Mouse (Mus musculus): Measurements from ENCODE around the gene Wdr74. TPM values are rescaled to one million over a fixed set of nuclear protein-coding genes. Genes with fewer than 3 reads are reported as not detected.

Wdr74 gene
- polyA plus RNA-seq, 1 experiment from 2014 or later, result 80.8 TPM

DNA sequence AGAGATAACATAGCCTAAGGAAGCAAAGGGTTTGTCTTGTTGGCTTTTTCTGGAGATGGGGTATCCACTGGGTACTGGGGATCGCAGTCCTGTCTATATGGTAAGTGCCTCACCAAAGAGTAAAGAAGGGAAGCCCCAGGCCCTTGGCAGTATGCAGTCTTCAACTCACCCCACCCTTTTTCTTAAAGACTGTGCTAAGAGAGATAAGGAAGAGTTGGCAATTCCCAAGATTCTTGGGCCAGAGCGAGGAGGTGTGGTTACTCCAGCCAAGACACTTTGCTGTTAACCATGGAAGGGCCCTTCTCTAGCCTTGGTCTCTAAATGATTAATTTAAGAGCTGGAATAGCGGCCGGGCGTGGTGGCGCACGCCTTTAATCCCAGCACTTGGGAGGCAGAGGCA is 28.7 kb upstream of the Wdr74 start:
- H3K9ac ChIP-seq, result no peak overlapping the region
- peaks cover 54% of the 10 kb centered on the region for H3K36me3 ChIP-seq (replicated peaks; ENCODE audit: control insufficient read depth, insufficient read depth)
- DNase-seq (ENCODE audit: low spot score) (no peak), ATAC-seq (ENCODE audit: low FRiP score) (no peak)
- no peaks in the 10 kb centered on the region for H3K9me3 ChIP-seq (ENCODE audit: control insufficient read depth, low read length)
- H3K27ac ChIP-seq, result no peak overlapping the region
- H3K27me3 ChIP-seq (ENCODE audit: control insufficient read depth, insufficient read depth, low read length), result no peaks in the 10 kb centered on the region
- no peak overlapping the region for H3K4me3 ChIP-seq (replicated peaks; ENCODE audit: low read length)
- H3K4me2 ChIP-seq (replicated peaks), result no peak overlapping the region
- 97% methylated on average over 7 of the region's 7 CpGs for WGBS
- H3K4me1 ChIP-seq (replicated peaks; ENCODE audit: control insufficient read depth, insufficient read depth, low read length), result peaks cover 18% of the 10 kb centered on the region; the same call in 1 of the 2 replicates

DNA sequence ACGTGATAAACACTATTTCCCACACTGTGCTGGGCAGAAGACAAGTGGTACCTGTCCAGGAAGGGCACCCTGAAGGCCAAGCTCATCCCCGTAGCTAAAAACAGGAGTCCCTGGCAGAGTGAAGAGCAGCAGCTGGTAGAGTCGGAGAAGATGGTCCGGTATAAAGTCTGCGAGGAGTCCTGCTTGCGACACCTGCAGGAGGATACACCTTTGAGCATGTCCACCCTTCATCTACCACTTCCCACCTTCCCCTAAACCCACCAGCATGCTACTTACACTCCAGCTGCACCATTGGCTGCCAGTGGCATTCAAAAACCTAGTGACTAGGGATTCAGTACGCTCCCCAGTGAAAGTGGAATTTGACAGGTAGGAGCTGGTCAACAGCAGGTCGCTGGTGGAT is 26.7 kb upstream of the Wdr74 start:
- 97% methylated on average over 8 of the region's 8 CpGs for WGBS
- Histone ChIP-seq H3K9ac (no peak overlapping the region), H3K4me2 (replicated peaks) (no peak overlapping the region), H3K36me3 (replicated peaks; ENCODE audit: control insufficient read depth, insufficient read depth) (peaks cover 54% of the 10 kb centered on the region), H3K27ac (no peak overlapping the region), H3K4me3 (replicated peaks; ENCODE audit: low read length) (no peak overlapping the region), H3K4me1 (replicated peaks; ENCODE audit: control insufficient read depth, insufficient read depth, low read length) (peaks cover 27% of the 10 kb centered on the region), H3K27me3 (ENCODE audit: control insufficient read depth, insufficient read depth, low read length) (no peaks in the 10 kb centered on the region), H3K9me3 (ENCODE audit: control insufficient read depth, low read length) (no peaks in the 10 kb centered on the region)
- no peak for ATAC-seq (ENCODE audit: low FRiP score)
- no peak for DNase-seq (ENCODE audit: low spot score)

DNA sequence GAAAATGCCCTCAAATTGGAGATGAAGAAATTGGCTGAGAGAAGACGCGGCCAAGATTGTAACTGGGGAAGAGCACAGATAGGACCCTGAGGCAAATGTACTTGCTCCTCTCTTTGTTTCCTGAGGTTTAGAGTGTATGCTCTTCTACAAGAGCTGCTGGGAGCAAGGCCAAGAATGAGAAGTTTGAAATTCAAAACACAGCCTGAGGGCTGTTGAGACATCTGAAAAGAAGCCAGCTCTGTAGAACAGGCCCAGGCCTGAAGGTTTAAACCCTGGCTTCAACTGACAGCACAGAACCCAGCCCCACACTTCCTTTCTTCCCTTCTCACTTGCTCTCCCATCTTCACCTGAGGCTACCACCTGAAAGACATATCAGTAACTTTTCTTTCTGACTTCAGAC is 25.6 kb upstream of the Wdr74 start:
- no peak overlapping the region for H3K27ac ChIP-seq
- no peak overlapping the region for H3K9ac ChIP-seq
- H3K9me3 ChIP-seq (ENCODE audit: control insufficient read depth, low read length), result no peaks in the 10 kb centered on the region
- H3K36me3 ChIP-seq (replicated peaks; ENCODE audit: control insufficient read depth, insufficient read depth), result peaks cover 54% of the 10 kb centered on the region
- ATAC-seq (ENCODE audit: low FRiP score) (no peak), DNase-seq (ENCODE audit: low spot score) (no peak)
- H3K27me3 ChIP-seq (ENCODE audit: control insufficient read depth, insufficient read depth, low read length), result no peaks in the 10 kb centered on the region
- peaks cover 32% of the 10 kb centered on the region for H3K4me1 ChIP-seq (replicated peaks; ENCODE audit: control insufficient read depth, insufficient read depth, low read length)
- WGBS, result 79% methylated on average over 2 of the region's 2 CpGs
- no peak overlapping the region for H3K4me2 ChIP-seq (replicated peaks)
- no peak overlapping the region for H3K4me3 ChIP-seq (replicated peaks; ENCODE audit: low read length)

DNA sequence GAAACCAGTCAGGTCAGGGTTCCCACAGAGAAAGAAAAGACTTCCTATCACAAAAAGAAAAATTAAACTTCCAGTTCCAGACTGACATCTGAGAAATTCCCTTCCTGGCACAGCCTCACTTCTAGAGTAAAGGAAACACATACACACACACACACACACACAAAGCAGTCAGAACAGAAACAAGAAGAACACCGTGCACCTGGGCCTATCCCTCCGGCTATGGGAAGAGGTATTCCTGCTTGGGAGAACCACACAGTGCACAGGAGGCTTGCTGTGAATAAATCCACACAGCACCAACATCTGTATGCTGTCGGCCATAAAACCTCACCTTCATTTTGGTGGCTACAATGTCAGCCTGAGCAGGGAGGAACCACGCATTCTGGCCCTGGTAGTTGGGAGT is 24.1 kb upstream of the Wdr74 start:
- ATAC-seq (ENCODE audit: low FRiP score) (no peak), DNase-seq (ENCODE audit: low spot score) (no peak)
- peaks cover 52% of the 10 kb centered on the region for H3K36me3 ChIP-seq (replicated peaks; ENCODE audit: control insufficient read depth, insufficient read depth)
- no peak overlapping the region for H3K27ac ChIP-seq
- peak overlapping the region; percentile 68; the same call in 1 of the 2 replicates for H3K4me3 ChIP-seq (replicated peaks; ENCODE audit: low read length)
- peaks cover 32% of the 10 kb centered on the region for H3K4me1 ChIP-seq (replicated peaks; ENCODE audit: control insufficient read depth, insufficient read depth, low read length)
- peak overlapping the region; percentile 67; the same call in 1 of the 2 replicates for H3K9ac ChIP-seq
- no peaks in the 10 kb centered on the region for H3K27me3 ChIP-seq (ENCODE audit: control insufficient read depth, insufficient read depth, low read length)
- peak overlapping the region; percentile 60 for H3K4me2 ChIP-seq (replicated peaks)
- 75% methylated on average over 4 of the region's 4 CpGs for WGBS
- no peaks in the 10 kb centered on the region for H3K9me3 ChIP-seq (ENCODE audit: control insufficient read depth, low read length)

DNA sequence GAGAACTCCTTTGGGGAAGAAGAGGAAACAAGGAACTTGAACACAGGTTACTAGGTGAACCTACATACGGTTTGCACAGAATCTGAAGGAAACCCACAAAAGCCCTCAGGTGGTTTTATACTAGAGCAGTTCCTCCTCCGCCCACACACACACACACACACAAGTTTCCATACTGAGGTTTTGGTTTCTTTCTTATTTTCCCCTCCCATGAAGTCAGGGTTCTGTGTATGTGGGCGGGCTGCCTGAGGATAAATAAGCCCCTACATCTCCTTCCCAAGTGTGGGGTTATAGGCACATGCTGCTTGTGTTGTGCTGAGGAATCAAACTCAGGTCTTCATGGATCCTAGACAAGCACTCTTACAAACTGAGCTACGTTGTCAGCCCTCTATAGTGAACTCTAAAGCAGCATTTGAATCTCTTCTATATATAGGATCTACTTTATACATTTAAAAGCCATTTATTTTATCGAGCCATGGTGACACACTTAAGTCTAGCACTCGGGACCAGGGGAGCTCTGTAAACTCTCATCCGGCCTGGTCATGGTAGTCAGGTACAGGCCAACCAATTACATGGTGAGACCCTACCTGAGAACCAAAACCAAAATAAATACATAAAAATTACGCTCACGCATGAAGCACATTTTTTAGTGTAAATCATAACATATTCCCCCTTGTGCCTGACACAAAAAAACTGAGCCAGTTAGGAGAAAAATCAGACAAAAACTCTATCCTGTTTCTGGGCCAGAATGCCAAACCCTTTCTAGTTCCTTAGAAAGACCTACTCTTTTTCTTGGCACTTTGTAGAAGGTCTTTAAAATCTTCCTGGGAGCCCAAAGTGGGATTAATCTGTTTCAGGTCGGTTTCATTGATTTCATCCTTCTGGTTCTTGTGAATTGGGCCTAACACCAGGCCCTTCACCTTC is 23.4 kb upstream of the Wdr74 start:
- DNase-seq (ENCODE audit: low spot score), result no peak

DNA sequence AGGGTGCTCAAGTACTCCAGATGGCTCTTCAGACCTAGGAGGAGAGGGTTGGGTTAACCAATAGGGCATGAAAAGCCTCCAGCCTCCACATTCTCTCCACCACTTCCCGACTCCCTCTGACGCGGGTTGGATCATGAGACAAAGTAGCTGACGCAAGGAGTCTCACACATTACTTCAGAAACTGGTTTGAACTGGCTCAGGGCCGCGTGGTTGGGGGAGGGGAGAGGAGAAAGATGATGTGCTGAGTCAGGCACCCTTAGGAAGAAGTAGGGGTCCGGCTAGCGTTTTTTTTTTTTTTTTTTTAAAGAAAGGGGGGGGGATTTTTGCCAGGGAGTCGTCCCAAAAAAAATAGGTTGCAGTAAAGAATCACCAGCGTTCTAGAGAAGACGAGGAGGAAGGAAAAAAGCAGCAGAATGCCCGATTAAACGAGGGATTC is 22.7 kb upstream of the Wdr74 start:
- no peaks in the 10 kb centered on the region for H3K27me3 ChIP-seq (ENCODE audit: control insufficient read depth, insufficient read depth, low read length)
- peak overlapping the region; percentile 67 for H3K9ac ChIP-seq
- H3K4me3 ChIP-seq (replicated peaks; ENCODE audit: low read length), result peak overlapping the region; percentile 68
- H3K27ac ChIP-seq, result peak overlapping the region; percentile 87
- peaks cover 39% of the 10 kb centered on the region for H3K36me3 ChIP-seq (replicated peaks; ENCODE audit: control insufficient read depth, insufficient read depth)
- peaks cover 32% of the 10 kb centered on the region for H3K4me1 ChIP-seq (replicated peaks; ENCODE audit: control insufficient read depth, insufficient read depth, low read length)
- under 1% methylated on average over 13 of the region's 13 CpGs for WGBS
- no peaks in the 10 kb centered on the region for H3K9me3 ChIP-seq (ENCODE audit: control insufficient read depth, low read length)
- ATAC-seq (ENCODE audit: low FRiP score), result peak; percentile 71
- DNase-seq (ENCODE audit: low spot score), result peak; percentile 79
- peak overlapping the region; percentile 60 for H3K4me2 ChIP-seq (replicated peaks)

More for the DNA sequence above, 23.4 kb upstream of the Wdr74 start:
- Histone ChIP-seq H3K27ac (peak overlapping the region; percentile 87), H3K4me1 (replicated peaks; ENCODE audit: control insufficient read depth, insufficient read depth, low read length) (peaks cover 32% of the 10 kb centered on the region), H3K9ac (peak overlapping the region; percentile 67), H3K36me3 (replicated peaks; ENCODE audit: control insufficient read depth, insufficient read depth) (peaks cover 45% of the 10 kb centered on the region), H3K27me3 (ENCODE audit: control insufficient read depth, insufficient read depth, low read length) (no peaks in the 10 kb centered on the region), H3K4me3 (replicated peaks; ENCODE audit: low read length) (peak overlapping the region; percentile 68), H3K9me3 (ENCODE audit: control insufficient read depth, low read length) (no peaks in the 10 kb centered on the region), H3K4me2 (replicated peaks) (peak overlapping the region; percentile 60)
- WGBS, result 68% methylated on average over 10 of the region's 10 CpGs
- no peak for ATAC-seq (ENCODE audit: low FRiP score)

DNA sequence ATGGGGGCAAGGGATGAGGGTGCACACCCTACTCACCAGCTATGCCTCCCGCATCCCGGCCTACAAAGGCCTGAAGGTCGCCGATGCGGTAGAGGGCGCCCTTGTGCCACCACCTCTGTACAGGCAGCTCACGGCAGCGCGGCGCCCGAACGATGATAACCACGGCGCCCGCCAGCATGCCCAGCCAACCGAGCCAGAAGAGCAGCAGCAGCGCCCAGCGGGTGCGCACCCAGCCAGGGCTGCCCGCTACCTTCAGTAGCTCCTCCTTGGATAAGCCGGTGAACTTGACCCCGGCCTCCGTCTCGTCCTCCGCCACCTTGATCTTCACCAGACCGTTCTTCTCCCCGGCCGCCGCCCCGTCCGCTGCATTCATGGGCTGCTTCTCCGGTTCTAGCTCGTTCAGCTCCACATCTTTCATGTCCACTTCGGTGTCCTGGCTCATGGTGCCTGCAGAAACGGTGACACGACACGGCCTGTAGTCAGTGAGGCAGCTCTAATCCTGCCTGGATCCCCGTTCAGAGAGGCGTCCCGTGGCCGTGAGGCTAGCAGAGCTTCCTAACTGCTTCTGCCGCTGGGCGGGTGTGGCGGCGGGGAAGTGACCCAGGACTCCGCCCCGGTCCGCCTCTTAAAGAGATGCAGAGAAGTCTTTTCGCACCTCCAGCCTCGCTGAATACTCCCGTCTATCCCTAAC is 22.2 kb upstream of the Wdr74 start:
- Histone ChIP-seq H3K27me3 (ENCODE audit: control insufficient read depth, insufficient read depth, low read length) (no peaks in the 10 kb centered on the region), H3K36me3 (replicated peaks; ENCODE audit: control insufficient read depth, insufficient read depth) (peaks cover 33% of the 10 kb centered on the region), H3K27ac (peak overlapping the region; percentile 87), H3K4me2 (replicated peaks) (peak overlapping the region; percentile 60), H3K4me1 (replicated peaks; ENCODE audit: control insufficient read depth, insufficient read depth, low read length) (peaks cover 32% of the 10 kb centered on the region), H3K9ac (peak overlapping the region; percentile 67), H3K9me3 (ENCODE audit: control insufficient read depth, low read length) (no peaks in the 10 kb centered on the region), H3K4me3 (replicated peaks; ENCODE audit: low read length) (peak overlapping the region; percentile 68)
- peak; percentile 92 for ATAC-seq (ENCODE audit: low FRiP score)
- 0% methylated on average over 51 of the region's 51 CpGs for WGBS
- peak; percentile 78 for DNase-seq (ENCODE audit: low spot score)

DNA sequence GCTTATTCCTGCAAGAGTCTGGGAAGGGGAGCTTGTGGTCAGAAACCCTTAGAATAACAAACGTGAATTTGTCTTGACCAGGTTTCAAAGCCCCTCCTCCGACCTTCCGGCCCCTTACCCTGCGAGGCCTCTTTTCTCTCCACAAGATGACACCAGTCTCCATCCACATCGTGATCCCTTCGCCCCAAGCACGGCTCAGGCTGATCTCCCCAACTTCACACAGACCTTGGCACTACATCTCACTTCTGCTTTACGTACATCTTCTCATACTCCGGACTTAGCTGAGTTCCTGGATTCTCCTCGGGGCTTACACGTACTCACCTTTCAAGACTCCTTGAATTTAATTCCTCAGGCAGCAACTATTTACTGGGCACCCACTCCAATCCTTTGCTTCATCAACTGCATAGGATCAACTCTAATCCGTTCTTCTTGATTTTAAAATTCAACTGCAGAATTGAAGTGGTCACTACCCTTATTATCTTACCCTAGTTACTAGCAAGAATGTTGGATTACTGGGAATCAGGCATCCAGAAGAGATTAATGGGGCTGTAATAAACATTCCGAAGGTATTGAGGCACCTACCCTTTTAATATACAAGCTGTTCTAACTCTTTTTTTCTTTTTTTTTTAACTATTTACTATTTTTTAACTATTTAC is 21.5 kb upstream of the Wdr74 start:
- no peak for DNase-seq (ENCODE audit: low spot score)
- Histone ChIP-seq H3K27me3 (ENCODE audit: control insufficient read depth, insufficient read depth, low read length) (no peaks in the 10 kb centered on the region), H3K4me3 (replicated peaks; ENCODE audit: low read length) (peak overlapping the region; percentile 68), H3K27ac (peak overlapping the region; percentile 87), H3K4me2 (replicated peaks) (peak overlapping the region; percentile 60), H3K9me3 (ENCODE audit: control insufficient read depth, low read length) (no peaks in the 10 kb centered on the region), H3K4me1 (replicated peaks; ENCODE audit: control insufficient read depth, insufficient read depth, low read length) (peaks cover 32% of the 10 kb centered on the region), H3K36me3 (replicated peaks; ENCODE audit: control insufficient read depth, insufficient read depth) (peaks cover 26% of the 10 kb centered on the region), H3K9ac (peak overlapping the region; percentile 67)
- 8% methylated on average over 13 of the region's 13 CpGs for WGBS
- peak; percentile 7; the same call in 1 of the 2 replicates for ATAC-seq (ENCODE audit: low FRiP score)
